Mouse (Mus musculus) mesoderm, embryonic 11.5 days (tissue): ENCODE data around the gene H2-Q7.
"Not testable (repeated sequence)": the region's sequence is repeated elsewhere in the genome, so short reads cannot be mapped to it uniquely, and the experiment has no call there.

Source experiments
- DNase-seq: peaks from one replicate; pipeline ENCODE4 v3.0.0-alpha.2; 2012; ENCODE audit warnings: low read depth, low spot score

Gene H2-Q7

GRCm38 (mm10) chr17:35435577-35435976 lies 3.4 kb upstream of the H2-Q7 start:
- DNase-seq, result not testable (repeated sequence)

- DNase-seq, result not testable (repeated sequence)
Measured at GRCm38 (mm10) chr17:35437386-35437936, 1.5 kb upstream of the H2-Q7 start.

GRCm38 (mm10) chr17:35438395-35438794 lies 560 bp upstream of the H2-Q7 start:
- not testable (repeated sequence) for DNase-seq

GRCm38 (mm10) chr17:35439295-35439747 lies 366 bp downstream of the H2-Q7 start:
- DNase-seq, result not testable (repeated sequence)

GRCm38 (mm10) chr17:35439925-35440645 lies 1.1 kb downstream of the H2-Q7 start:
- not testable (repeated sequence) for DNase-seq

GRCm38 (mm10) chr17:35442376-35442775 lies 3.4 kb downstream of the H2-Q7 start:
- not testable (repeated sequence) for DNase-seq

- DNase-seq, result not testable (repeated sequence)
Measured at GRCm38 (mm10) chr17:35444510-35444909, 5.6 kb downstream of the H2-Q7 start.

- not testable (repeated sequence) for DNase-seq
Measured at GRCm38 (mm10) chr17:35458247-35458646, 19.3 kb downstream of the H2-Q7 start.

GRCm38 (mm10) chr17:35460513-35461341 lies 21.8 kb downstream of the H2-Q7 start:
- DNase-seq, result not testable (repeated sequence)

GRCm38 (mm10) chr17:35465651-35466050 lies 26.7 kb downstream of the H2-Q7 start:
- not testable (repeated sequence) for DNase-seq

GRCm38 (mm10) chr17:35468936-35469335 lies 30.0 kb downstream of the H2-Q7 start:
- not testable (repeated sequence) for DNase-seq

GRCm38 (mm10) chr17:35469842-35470751 lies 31.1 kb downstream of the H2-Q7 start, which contains the start of gene H2-Q10:
TSS of gene H2-Q10 (plus strand) at chr17:35470089.
- peak; percentile 29 for DNase-seq

- DNase-seq, result peak; percentile 66
Measured at GRCm38 (mm10) chr17:35484066-35484465, 45.1 kb downstream of the H2-Q7 start.

- no peak for DNase-seq
Measured at GRCm38 (mm10) chr17:35485702-35486101, 46.7 kb downstream of the H2-Q7 start.

GRCm38 (mm10) chr17:35486726-35487125 lies 47.8 kb downstream of the H2-Q7 start:
- no peak for DNase-seq

- no peak for DNase-seq
Measured at GRCm38 (mm10) chr17:35488041-35488440, 49.1 kb downstream of the H2-Q7 start.

- DNase-seq, result no peak
Measured at GRCm38 (mm10) chr17:35490320-35490719, 51.4 kb downstream of the H2-Q7 start.
